Mouse (Mus musculus): ENCODE measurements around the gene B3gnt8. TPM values are rescaled to one million over a fixed set of nuclear protein-coding genes. Genes with fewer than 3 reads are reported as not detected.

B3gnt8 gene
- polyA plus RNA-seq, 1 experiment from 2014 or later = 0.19 TPM

DNA sequence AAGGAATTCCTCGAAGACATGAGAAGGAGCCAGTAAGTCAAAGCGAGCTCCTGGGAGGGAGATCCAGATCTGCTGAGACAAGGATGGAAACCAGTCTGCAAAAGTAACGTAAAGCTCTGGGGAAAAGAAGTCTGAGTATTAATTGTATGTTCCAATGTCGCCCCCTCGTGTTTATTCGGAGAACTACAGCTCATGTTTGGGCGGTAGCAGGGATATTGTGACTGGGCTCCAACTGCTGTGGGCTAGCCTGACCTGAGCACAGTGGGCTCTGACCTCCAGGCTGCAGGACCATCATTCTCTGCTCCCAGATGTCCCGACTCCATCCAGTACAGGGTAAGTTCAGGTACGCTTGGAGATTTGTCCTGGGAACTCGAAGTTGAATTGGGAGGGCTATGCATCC lies 26.8 kb upstream of the B3gnt8 start:
- H3K4me2 ChIP-seq (ENCODE audit: low read depth, low read length) = no peak overlapping the region
- H3K4me1 ChIP-seq (ENCODE audit: control insufficient read depth, insufficient read depth, low read length) = no peaks in the 10 kb centered on the region
- no peaks in the 10 kb centered on the region for H3K36me3 ChIP-seq (ENCODE audit: control insufficient read depth, insufficient read depth, low read length)
- H3K4me3 ChIP-seq (ENCODE audit: low read depth, low read length) = no peak overlapping the region
- no peaks in the 10 kb centered on the region for H3K27me3 ChIP-seq (ENCODE audit: control insufficient read depth, insufficient read depth, low read length)
- no peak for ATAC-seq (ENCODE audit: low read depth)
- H3K27ac ChIP-seq (ENCODE audit: low read depth, low read length) = no peak overlapping the region
- no peaks in the 10 kb centered on the region for H3K9me3 ChIP-seq (ENCODE audit: control insufficient read depth, low read length)
- 14% methylated on average over 10 of the region's 10 CpGs for whole genome bisulfite sequencing
- no peak overlapping the region for H3K9ac ChIP-seq (replicated peaks; ENCODE audit: low read depth, low read length)

DNA sequence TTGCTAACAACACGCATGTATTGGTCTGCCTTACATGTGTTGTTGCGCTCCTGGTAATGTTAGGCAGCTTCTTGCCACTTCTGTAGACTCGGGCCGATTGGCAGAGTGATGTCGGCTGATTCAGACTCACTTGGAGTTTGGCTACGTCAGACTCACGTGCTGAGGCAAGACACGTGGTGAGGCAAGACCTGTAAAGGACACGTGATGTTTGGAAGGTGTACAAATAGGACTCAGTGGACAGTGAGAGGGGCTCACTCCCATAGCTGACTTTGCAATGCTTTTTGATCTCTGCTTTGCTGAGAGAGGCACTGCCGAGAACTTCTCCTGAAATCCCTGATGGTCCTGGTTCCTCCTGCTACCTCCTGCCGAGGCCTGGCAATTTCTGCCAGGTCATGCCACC lies 25.8 kb upstream of the B3gnt8 start:
- no peak for ATAC-seq (ENCODE audit: low read depth)
- 90% methylated on average over 11 of the region's 11 CpGs for WGBS
- Histone ChIP-seq H3K4me1 (ENCODE audit: control insufficient read depth, insufficient read depth, low read length) (no peaks in the 10 kb centered on the region), H3K4me3 (ENCODE audit: low read depth, low read length) (no peak overlapping the region), H3K9ac (replicated peaks; ENCODE audit: low read depth, low read length) (no peak overlapping the region), H3K9me3 (ENCODE audit: control insufficient read depth, low read length) (no peaks in the 10 kb centered on the region), H3K4me2 (ENCODE audit: low read depth, low read length) (no peak overlapping the region), H3K36me3 (ENCODE audit: control insufficient read depth, insufficient read depth, low read length) (no peaks in the 10 kb centered on the region), H3K27ac (ENCODE audit: low read depth, low read length) (no peak overlapping the region), H3K27me3 (ENCODE audit: control insufficient read depth, insufficient read depth, low read length) (no peaks in the 10 kb centered on the region)

DNA sequence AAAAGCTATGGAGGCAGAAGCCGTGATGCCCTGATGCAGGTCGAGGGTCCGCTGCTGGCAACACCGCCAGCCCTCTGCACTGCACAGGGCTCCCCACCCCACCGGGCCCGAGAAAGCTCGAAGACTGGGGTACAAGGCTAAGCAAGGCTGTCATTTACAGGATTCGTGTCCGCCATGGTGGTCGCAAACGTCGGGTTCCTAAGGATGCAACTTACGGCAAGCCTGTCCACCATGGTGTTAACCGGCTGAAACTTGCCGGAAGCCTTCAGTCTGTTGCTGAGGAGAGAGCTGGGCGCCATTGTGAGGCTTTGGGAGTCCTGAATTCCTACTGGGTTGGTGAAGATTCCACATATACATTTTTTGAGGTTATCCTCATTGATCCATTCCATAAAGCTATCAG lies 25.1 kb upstream of the B3gnt8 start:
- 90% methylated on average over 16 of the region's 16 CpGs for WGBS
- Histone ChIP-seq H3K4me3 (ENCODE audit: low read depth, low read length) (no peak overlapping the region), H3K4me1 (ENCODE audit: control insufficient read depth, insufficient read depth, low read length) (no peaks in the 10 kb centered on the region), H3K36me3 (ENCODE audit: control insufficient read depth, insufficient read depth, low read length) (no peaks in the 10 kb centered on the region), H3K27ac (ENCODE audit: low read depth, low read length) (no peak overlapping the region), H3K27me3 (ENCODE audit: control insufficient read depth, insufficient read depth, low read length) (no peaks in the 10 kb centered on the region), H3K4me2 (ENCODE audit: low read depth, low read length) (no peak overlapping the region), H3K9me3 (ENCODE audit: control insufficient read depth, low read length) (no peaks in the 10 kb centered on the region), H3K9ac (replicated peaks; ENCODE audit: low read depth, low read length) (no peak overlapping the region)
- ATAC-seq (ENCODE audit: low read depth) = no peak

DNA sequence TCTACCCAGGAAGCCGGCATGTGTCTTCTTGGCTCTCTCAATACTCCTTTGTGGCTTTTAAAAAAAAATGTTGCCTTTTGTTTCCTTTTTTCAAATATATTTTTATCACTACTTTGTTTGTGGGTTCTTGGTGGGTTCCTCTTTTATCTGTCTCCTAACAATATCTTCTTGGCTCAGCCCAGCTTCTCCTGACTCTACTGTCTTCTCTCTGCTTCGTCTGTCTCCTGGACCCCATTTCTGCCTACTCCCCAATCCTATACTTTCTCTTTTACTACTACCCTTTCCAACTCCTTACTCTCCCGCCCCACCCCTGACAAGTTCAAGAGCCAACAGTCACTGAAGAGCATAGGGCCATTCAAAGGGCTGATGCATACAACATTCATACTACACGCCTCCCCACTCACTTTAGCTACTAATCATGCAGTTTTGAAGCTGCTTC lies 19.8 kb upstream of the B3gnt8 start:
- H3K4me3 ChIP-seq (ENCODE audit: low read depth, low read length) = no peak overlapping the region
- no peaks in the 10 kb centered on the region for H3K36me3 ChIP-seq (ENCODE audit: control insufficient read depth, insufficient read depth, low read length)
- H3K4me2 ChIP-seq (ENCODE audit: low read depth, low read length) = no peak overlapping the region
- no peaks in the 10 kb centered on the region for H3K27me3 ChIP-seq (ENCODE audit: control insufficient read depth, insufficient read depth, low read length)
- no peaks in the 10 kb centered on the region for H3K4me1 ChIP-seq (ENCODE audit: control insufficient read depth, insufficient read depth, low read length)
- no peak overlapping the region for H3K9ac ChIP-seq (replicated peaks; ENCODE audit: low read depth, low read length)
- no peak overlapping the region for H3K27ac ChIP-seq (ENCODE audit: low read depth, low read length)
- 91% methylated on average over 4 of the region's 4 CpGs for WGBS
- ATAC-seq (ENCODE audit: low read depth) = no peak
- no peaks in the 10 kb centered on the region for H3K9me3 ChIP-seq (ENCODE audit: control insufficient read depth, low read length)

DNA sequence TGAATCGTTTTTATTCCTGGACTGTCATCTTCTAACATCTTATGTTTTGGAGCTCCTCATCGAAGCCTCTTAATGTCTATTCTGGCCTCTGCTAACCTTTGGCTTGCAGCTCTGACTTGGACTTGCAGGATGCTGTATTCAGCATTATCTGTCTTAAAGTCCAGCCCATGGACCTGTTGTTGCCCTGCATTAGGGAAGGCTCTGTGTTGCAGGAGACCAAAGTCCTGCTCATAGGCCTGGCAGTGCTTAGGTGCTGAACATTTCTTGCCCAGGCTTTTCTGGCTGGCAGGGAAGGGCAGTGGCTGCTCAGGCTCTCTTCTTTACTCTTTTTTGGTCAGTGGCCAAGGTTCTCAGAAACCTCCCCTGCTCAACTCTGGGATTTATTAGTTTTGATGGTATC lies 19.3 kb upstream of the B3gnt8 start:
- Histone ChIP-seq H3K9ac (replicated peaks; ENCODE audit: low read depth, low read length) (no peak overlapping the region), H3K9me3 (ENCODE audit: control insufficient read depth, low read length) (no peaks in the 10 kb centered on the region), H3K27ac (ENCODE audit: low read depth, low read length) (no peak overlapping the region), H3K27me3 (ENCODE audit: control insufficient read depth, insufficient read depth, low read length) (no peaks in the 10 kb centered on the region), H3K4me3 (ENCODE audit: low read depth, low read length) (no peak overlapping the region), H3K4me2 (ENCODE audit: low read depth, low read length) (no peak overlapping the region), H3K4me1 (ENCODE audit: control insufficient read depth, insufficient read depth, low read length) (no peaks in the 10 kb centered on the region), H3K36me3 (ENCODE audit: control insufficient read depth, insufficient read depth, low read length) (no peaks in the 10 kb centered on the region)
- WGBS = 80% methylated on average over 2 of the region's 2 CpGs
- ATAC-seq (ENCODE audit: low read depth) = no peak

DNA sequence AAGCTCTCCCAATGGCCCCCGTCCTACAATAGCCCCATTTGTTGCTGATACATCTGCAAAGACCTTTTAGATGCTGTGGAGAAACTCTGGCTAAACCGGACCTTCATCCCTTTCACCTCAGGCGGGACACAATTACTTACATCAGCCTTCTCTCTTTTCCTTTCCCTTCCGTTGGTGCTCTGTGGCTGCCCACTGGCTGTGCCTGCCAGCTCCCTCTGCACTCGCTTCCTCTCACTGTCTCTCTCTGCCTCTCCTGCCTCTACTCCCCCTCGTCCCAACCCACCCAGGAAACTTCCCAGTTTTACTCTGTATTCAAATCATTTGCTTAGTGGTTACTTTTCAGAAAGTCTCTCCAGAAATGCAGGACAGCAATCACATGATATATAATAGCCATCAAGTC lies 16.4 kb upstream of the B3gnt8 start:
- WGBS = 49% methylated on average over 6 of the region's 6 CpGs
- no peaks in the 10 kb centered on the region for H3K36me3 ChIP-seq (ENCODE audit: control insufficient read depth, insufficient read depth, low read length)
- H3K4me1 ChIP-seq (ENCODE audit: control insufficient read depth, insufficient read depth, low read length) = no peaks in the 10 kb centered on the region
- ATAC-seq (ENCODE audit: low read depth) = no peak
- no peak overlapping the region for H3K9ac ChIP-seq (replicated peaks; ENCODE audit: low read depth, low read length)
- H3K27ac ChIP-seq (ENCODE audit: low read depth, low read length) = no peak overlapping the region
- H3K4me2 ChIP-seq (ENCODE audit: low read depth, low read length) = no peak overlapping the region
- H3K27me3 ChIP-seq (ENCODE audit: control insufficient read depth, insufficient read depth, low read length) = no peaks in the 10 kb centered on the region
- no peak overlapping the region for H3K4me3 ChIP-seq (ENCODE audit: low read depth, low read length)
- H3K9me3 ChIP-seq (ENCODE audit: control insufficient read depth, low read length) = no peaks in the 10 kb centered on the region

DNA sequence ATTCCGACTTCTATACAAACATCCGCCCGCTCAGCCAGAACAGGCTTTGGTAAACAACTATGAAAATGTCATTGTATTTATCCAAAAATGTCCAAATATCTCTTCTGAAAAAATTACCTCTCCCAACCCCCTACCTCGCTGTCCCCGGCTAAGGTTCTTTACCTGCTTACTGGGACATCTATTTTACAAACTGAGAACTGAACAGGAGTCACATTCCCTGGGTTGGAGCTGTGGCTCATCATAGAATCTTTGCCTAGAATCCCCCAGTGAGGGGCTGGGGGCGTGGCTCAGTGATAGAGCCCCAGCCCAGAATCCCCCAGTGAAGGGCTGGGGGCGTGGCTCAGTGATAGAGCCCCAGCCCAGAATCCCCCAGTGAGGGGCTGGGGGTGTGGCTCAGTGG lies 15.0 kb upstream of the B3gnt8 start:
- Histone ChIP-seq H3K36me3 (ENCODE audit: control insufficient read depth, insufficient read depth, low read length) (no peaks in the 10 kb centered on the region), H3K27me3 (ENCODE audit: control insufficient read depth, insufficient read depth, low read length) (no peaks in the 10 kb centered on the region), H3K4me3 (ENCODE audit: low read depth, low read length) (no peak overlapping the region), H3K9me3 (ENCODE audit: control insufficient read depth, low read length) (no peaks in the 10 kb centered on the region), H3K4me1 (ENCODE audit: control insufficient read depth, insufficient read depth, low read length) (no peaks in the 10 kb centered on the region), H3K27ac (ENCODE audit: low read depth, low read length) (no peak overlapping the region), H3K9ac (replicated peaks; ENCODE audit: low read depth, low read length) (no peak overlapping the region), H3K4me2 (ENCODE audit: low read depth, low read length) (no peak overlapping the region)
- WGBS = 50% methylated on average over 7 of the region's 7 CpGs
- ATAC-seq (ENCODE audit: low read depth) = no peak

DNA sequence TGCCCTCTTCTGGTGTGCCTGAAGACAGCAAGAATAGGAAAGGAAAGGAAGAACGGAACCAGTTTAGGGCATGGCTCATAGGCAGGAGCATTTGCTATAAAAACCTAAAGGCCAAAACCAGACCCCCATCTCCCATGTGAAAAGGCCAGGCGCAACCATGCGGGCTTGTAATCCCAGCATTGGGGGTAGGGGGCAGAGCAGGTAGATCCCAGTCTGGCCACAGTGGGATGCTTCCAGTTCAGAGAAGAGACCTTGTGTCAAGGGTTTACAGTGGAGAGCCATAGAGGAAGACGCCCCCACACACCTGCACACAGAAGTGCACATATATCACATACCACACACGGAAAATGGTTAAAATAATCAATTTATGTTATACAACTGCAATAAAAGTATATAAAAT lies 12.4 kb upstream of the B3gnt8 start:
- Histone ChIP-seq H3K4me3 (ENCODE audit: low read depth, low read length) (no peak overlapping the region), H3K4me1 (ENCODE audit: control insufficient read depth, insufficient read depth, low read length) (no peaks in the 10 kb centered on the region), H3K36me3 (ENCODE audit: control insufficient read depth, insufficient read depth, low read length) (no peaks in the 10 kb centered on the region), H3K9me3 (ENCODE audit: control insufficient read depth, low read length) (no peaks in the 10 kb centered on the region), H3K4me2 (ENCODE audit: low read depth, low read length) (no peak overlapping the region), H3K27me3 (ENCODE audit: control insufficient read depth, insufficient read depth, low read length) (no peaks in the 10 kb centered on the region), H3K27ac (ENCODE audit: low read depth, low read length) (no peak overlapping the region), H3K9ac (replicated peaks; ENCODE audit: low read depth, low read length) (no peak overlapping the region)
- no peak for ATAC-seq (ENCODE audit: low read depth)
- WGBS = 90% methylated on average over 5 of the region's 5 CpGs

DNA sequence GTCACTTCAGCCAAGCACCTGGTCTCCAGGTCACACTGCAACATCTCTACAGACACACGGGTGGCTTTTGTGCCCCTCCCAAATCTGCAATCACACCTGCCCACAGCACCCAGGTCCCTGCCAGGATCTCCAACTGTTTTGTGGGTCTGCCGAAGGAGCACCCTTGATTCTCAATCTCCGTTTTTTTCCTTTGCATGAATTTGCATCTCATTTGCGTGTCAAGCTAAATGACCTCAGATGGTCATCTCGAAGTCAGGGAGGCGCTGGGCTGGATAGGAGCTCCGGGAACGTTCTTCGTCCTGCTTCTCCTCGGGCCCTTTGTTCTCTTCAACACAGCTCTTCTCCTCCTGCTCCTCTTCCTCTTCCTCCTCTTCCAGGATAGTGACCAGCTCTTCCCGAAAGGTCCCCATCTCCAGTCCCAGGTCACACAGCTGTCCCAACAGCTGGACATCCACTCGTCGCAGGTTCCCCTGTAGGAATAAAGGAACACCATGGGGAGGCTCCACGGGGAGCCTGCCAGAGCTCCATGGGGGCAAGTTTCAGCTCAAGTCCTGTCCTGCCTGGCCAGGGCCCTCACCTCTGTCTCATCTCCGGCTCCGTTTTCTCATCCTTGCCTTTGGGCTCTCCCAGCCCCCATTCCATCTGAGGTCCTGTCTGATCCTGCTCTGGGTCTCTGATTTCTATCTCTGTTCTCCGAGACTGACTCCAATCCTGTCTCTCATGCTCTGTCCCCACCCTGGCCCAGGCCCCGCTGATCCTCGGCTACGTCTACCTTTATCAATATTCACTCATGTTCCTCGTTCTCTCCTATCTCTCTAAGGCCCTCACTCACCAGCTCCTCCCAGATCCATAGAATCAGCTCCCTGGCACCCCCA lies 11.4 kb upstream of the B3gnt8 start:
- no peak for ATAC-seq (ENCODE audit: low read depth)
- H3K27ac ChIP-seq (ENCODE audit: low read depth, low read length) = no peak overlapping the region
- no peak overlapping the region for H3K4me2 ChIP-seq (ENCODE audit: low read depth, low read length)
- no peak overlapping the region for H3K4me3 ChIP-seq (ENCODE audit: low read depth, low read length)
- WGBS = 77% methylated on average over 21 of the region's 21 CpGs
- H3K27me3 ChIP-seq (ENCODE audit: control insufficient read depth, insufficient read depth, low read length) = no peaks in the 10 kb centered on the region
- no peaks in the 10 kb centered on the region for H3K9me3 ChIP-seq (ENCODE audit: control insufficient read depth, low read length)
- no peak overlapping the region for H3K9ac ChIP-seq (replicated peaks; ENCODE audit: low read depth, low read length)
- no peaks in the 10 kb centered on the region for H3K4me1 ChIP-seq (ENCODE audit: control insufficient read depth, insufficient read depth, low read length)
- H3K36me3 ChIP-seq (ENCODE audit: control insufficient read depth, insufficient read depth, low read length) = no peaks in the 10 kb centered on the region

All from neural tube, embryonic 14.5 days (tissue).